Mouse (Mus musculus): ENCODE results near the gene Scgb2b11. TPM values are rescaled to one million over a fixed set of nuclear protein-coding genes. Genes with fewer than 3 reads are reported as not detected.
"Not testable (repeated sequence)": the region's sequence is repeated elsewhere in the genome, so short reads cannot be mapped to it uniquely, and the experiment has no call there.

Scgb2b11 gene
- not detected for total RNA-seq (2022)

GRCm38 (mm10) chr7:32211045-32211444 is at the start of gene Scgb2b11:
Gene Scgb2b11 (minus strand): TSS chr7:32211145.
- DNase-seq (ENCODE audit: low spot score in 2 of 2) = not testable (repeated sequence)

GRCm38 (mm10) chr7:32222540-32222939 is 11.6 kb upstream of the Scgb2b11 start, which contains the start of gene Scgb1b11:
Gene Scgb1b11 (plus strand): TSS chr7:32222840.
- DNase-seq (ENCODE audit: low spot score in 2 of 2) = not testable (repeated sequence)

Other genes starting within 250 kb of the Scgb2b11 start
- gene Scgb1b10, start 110.3 kb downstream of the Scgb2b11 start, total RNA-seq (2022) = not detected
- not detected for gene Scgb1b11, start 11.7 kb upstream of the Scgb2b11 start, total RNA-seq (2022)
- gene Scgb2b12, start 116.1 kb upstream of the Scgb2b11 start, total RNA-seq (2022) = not detected
- not detected for gene Scgb1b12, start 123.0 kb upstream of the Scgb2b11 start, total RNA-seq (2022)
- not detected for gene Scgb1b29, start 230.4 kb upstream of the Scgb2b11 start, total RNA-seq (2022)